Mouse (Mus musculus): ENCODE data around the gene Henmt1.

Henmt1 gene

DNA sequence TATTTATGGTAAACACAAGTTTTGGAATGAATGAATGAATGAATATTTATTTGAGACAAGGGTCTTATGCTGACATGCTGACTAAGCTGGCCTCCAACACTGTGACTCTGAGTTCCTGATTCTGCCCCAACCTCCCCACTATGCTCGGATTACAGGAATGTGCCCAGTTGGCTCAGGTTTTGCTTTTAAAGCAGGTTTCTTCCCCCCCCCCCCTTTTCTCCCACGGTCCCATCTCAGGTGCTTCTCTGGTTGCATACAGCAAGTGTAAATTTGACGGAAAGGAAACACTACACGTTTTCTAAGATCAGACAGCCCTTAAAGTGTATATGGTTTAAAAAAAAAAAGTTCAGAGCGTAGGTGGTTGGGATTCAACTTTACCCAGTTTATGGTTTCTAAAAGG, at the start of gene Henmt1:
Gene Henmt1, plus strand, starts transcription at position 301 of the 400 bp plus-strand sequence.
- DNase-seq (ENCODE audit: low spot score in 2 of 2), result no peak

DNA sequence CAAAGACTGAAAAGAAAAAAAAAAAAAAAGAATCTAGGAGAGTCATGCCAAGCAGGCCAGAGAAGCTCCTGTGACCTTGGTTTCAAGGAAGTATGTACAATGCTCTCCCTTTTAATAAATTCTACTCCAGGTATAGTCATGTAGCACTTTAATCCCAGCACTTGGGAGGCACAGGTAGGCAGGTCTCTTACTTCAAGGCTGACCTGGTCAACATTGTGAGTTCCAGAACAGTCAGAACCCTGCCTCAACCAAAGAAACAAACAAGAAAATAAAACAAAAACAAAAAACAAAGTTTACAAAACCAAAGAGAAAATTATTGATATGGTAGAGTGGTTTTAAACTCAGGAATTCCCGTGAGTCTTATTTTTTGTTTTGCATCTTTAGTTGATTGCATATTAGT, 49.8 kb upstream of the Henmt1 start, which contains the start of gene Fndc7:
Gene Fndc7, minus strand, starts transcription at position 101 of the 400 bp plus-strand sequence.
- DNase-seq (ENCODE audit: low spot score in 2 of 2), result no peak

DNA sequence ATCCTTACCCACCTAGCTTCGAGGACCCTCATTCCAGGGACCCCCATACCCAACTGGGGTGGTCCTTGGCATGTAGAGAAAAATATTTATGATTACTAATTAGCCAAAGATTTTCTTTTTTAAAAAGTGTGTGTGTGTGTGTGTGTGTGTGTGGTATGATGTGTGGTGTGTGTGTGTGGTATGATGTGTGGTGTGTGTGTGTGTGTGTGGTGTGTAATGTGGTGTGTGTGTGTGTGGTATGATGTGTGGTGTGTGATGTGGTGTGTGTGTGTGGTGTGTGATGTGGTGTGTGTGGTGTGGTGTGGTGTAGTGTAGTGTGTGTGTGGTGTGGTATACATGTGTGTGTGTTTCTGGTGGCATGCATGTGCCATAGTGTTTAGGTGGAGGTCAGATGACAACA, 47.6 kb upstream of the Henmt1 start:
- DNase-seq (ENCODE audit: low spot score in 2 of 2), result no peak

DNA sequence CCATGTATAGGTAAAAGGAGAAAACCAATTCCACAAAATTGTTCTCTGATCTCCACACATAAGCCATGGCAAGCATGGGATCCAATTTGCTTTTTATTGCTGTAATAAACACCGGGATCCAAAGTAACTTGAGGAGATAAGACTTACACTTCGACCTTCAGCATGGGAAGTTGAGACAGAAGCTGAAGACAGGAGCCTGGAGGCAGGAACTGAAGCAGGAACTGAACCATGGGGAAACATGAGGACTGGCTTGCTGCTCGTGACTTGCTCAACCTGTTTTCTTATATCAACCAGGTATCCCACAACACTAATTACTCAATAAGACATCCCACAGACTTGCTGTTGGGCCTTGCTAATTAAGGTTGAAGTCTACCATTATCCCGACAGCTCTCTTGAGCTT, 46.8 kb upstream of the Henmt1 start:
- no peak for DNase-seq (ENCODE audit: low spot score in 2 of 2)

DNA sequence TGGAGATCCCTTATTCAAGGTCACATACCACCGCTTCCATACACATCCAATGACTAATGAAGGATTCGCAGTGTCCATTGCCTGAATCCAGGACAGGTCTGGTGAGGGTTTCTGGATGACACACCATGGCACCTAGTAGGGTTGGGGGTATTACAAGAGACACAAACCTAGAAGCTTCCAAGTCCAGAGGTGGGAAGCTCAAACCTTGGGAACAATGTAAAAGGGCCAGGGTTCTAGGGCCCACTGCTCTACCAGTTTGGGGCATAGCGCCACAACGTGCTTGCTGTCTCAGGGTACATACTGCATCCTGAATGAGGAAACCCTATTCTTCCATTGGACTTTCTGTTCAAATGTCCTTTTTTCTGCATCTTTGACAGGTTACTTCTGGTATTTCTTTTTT, 41.0 kb upstream of the Henmt1 start:
- no peak for DNase-seq (ENCODE audit: low spot score in 2 of 2)

DNA sequence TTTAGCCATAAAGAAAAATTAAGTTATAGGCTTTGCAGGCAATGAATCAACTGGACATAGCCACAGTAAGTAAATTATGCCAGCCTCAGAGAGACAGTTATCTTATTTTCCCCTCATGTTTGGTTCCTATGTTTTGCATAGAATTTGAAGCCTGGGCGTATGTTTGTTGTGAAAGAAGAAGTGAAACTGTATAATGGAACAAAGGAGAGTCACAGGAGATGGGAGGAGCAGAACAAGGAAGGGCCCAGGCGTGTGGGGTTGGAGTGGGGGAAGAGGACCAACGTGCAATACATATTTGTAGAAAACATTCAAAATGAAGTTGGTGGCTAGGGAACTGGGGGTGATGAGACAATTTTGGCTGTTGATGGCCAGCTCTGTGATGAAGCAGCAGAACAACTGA, 39.5 kb upstream of the Henmt1 start:
- DNase-seq (ENCODE audit: low spot score in 2 of 2), result no peak

DNA sequence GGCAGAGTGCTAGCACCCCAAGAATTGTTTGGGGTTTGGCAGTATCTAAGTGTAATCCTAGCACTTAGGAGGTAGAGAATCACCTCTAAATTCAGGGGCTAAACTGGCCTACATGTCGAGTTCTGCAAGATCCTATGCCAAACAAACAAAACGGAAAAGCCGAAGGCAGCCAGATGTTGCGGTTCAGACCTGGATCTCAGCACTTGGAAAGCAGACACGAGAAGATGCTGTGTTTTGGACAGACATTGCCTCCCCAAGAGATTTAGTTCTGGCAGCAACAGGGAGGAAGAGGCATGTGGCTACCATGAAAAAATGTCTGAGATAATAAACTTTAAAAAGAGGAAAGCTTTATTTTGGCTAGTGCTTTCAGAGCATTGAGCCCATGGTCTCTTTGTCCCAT, 39.0 kb upstream of the Henmt1 start:
- no peak for DNase-seq (ENCODE audit: low spot score in 2 of 2)

DNA sequence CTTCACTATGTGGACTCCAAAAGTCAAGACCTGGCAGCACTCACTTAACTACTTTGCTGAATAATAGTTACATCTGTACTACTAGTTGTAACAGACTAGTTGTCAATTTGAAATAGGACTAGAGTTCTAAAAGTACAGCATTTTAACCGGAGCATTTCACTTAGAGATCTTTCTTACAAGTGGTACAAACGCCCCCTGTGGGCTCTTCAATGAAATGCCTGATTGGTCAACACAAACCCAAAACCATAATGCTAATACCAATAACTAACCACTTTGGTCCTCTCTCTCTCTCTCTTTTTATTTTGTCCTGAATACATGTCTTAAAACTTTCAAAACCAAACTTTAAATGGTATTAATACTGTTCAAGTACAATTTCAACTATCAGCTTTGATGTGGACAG, 37.6 kb upstream of the Henmt1 start:
- no peak for DNase-seq (ENCODE audit: low spot score in 2 of 2)

DNA sequence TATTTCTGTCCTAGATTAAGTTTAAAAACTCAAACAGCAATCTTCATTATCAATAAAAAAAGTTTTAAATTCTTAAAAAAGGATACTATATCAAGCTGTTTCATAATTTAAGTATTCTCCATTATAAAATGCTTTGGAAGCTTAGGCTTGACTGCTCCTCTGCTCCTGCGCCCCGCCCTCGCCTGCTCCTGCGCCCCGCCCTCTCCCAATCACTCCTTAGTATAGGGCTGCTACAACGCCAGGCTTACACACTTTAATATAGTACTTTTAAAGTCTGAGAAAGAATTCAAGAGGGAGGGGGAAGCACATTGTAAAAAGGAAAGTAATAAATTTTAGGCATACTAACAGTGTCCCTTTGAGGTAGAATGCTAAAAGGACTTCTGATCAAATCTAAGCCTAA, 36.7 kb upstream of the Henmt1 start:
- DNase-seq (ENCODE audit: low spot score in 2 of 2), result no peak

DNA sequence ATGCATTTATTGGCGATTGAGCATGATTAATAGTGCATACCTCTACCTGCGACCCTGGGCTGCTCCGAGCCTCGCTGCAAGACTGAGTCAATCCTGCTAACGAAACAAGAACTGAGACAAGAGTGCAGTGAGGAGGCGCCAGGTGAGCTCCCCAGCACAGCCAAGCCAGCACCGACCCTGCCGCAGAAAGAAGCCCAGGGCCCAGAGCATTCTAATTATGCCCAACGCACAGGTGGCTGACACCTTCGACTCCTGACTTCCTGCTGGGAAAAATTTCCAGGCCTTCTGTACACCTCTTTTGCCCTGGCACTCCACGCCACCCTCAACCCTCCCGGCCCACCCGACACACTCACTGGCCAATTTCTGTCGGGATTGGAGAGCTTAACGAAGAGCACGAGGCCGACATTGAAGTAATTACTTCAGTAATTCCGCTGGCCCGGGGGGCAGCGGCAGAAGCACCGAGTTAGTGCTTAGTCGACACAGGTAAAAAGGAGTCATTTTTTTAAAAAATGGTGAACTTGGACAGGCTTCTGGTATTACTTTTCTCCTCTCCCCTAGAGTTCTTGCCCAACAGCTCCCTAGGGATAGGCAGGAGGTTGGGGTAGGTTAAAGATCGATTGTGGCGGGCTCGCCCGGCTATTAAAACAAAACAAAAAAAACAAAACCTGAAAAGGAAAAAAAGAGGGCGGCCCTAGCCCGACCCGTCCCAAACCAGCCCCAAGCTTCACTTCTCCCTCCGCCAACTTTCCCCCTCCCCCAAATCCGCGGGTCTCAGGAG, 29.2 kb upstream of the Henmt1 start:
- DNase-seq (ENCODE audit: low spot score in 2 of 2), result no peak

DNA sequence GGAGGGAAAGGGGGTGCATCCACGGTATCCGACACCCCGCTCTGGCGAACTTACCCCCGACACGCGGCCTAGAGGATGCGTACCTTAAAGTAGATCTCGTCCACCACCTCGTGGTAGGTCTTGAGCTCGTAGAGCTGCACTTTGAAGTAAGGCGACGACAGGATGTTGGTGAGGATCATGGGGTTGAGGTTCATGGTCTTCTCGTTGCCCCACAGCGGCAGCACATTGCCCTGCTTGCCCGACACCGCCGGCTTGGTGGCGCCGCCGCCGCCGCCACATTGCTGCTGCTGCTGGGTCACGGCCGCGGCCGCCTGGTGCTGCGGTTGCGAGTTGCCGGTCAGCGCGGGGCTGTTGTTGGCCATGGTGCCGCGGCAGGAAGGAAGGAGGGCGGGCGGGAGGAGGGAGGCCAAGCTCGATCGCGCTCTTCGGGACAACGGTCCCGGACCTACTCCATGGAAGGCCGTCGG, 28.6 kb upstream of the Henmt1 start:
- peak; percentile 49 to 62 for DNase-seq (ENCODE audit: low spot score in 2 of 2)

DNA sequence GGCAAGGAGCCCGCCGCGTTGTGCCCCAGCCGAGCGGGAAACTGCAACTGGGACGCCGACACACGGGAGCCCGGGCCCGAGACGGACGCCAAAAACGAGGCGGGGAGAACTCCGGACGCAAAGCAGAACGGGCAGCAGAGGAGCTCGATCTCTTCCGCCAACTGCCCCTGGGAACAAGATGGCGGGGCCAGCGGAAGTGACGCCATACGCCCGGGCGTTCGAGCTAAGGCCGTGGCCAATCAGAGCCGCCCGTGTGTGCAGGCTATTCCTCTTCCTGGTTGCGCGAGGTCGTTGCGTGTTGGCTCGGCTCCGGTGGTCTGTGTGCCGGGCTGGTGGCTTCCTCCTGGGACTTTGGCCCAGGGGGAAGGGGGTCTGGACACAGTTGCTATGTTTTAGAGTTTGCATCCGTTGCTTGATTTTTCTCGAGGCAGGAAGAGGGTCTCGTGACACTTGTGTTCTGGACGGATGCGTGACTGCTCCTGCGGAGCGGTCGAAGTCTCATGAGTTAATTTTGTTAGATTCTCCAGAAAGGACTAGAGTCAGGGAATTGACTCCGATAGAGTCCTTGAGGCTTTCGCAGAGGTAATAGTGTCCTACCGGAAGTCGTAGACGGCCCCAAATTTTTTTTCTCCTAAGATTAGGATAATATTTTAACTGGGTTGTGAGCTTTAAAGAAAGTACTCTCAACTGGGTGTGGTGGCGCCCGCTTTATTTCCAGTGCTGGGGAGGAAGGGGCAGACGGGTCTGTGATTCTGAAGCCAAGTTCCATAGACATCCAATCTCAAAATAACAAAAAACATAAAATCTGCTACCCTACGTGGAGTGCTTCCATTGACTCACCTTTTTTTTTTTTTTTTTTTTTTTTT, 27.9 kb upstream of the Henmt1 start, which contains the start of gene Prpf38b:
Gene Prpf38b, minus strand, starts transcription at position 180 of the 866 bp plus-strand sequence.
- DNase-seq (ENCODE audit: low spot score in 2 of 2), result peak; percentile 91 to 94

DNA sequence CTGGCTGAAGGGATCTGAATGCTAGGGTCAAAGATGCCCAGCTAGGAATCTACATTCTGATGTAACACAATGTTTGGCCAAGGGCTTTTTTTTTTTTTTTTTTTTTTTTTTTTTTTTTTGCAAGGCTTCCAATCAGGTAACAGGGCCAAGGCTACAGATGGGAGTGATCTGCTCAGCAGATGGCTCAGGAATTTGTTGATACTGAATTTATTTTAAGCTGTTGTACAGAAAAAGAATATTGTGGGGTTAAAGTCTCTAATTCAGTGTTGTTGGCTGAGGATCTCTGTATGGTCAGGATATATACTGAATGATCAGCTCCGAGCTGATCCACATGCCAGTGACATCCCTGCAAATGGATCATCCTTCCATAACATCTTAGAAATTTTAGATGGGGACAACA, 23.7 kb upstream of the Henmt1 start:
- DNase-seq (ENCODE audit: low spot score in 2 of 2), result no peak

DNA sequence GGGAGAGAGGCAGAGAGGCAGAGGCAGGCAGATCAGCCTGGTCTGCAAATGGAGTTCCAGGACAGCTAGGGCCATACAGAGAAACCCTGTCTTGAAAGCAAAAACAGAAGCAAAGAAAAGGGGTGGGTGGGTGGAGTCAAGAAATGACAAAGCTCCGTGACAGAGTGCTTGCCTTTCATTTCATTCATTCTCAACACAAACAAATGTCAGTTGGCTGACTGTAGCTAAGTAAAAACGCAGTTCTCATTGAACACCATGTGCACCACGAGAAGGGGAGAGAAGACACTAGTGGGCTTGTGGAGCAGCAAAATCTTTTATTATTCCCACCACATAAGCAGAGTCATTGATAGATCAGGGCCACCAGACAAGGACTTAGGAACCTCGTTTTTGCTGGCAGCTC, 22.8 kb upstream of the Henmt1 start:
- DNase-seq (ENCODE audit: low spot score in 2 of 2), result no peak

DNA sequence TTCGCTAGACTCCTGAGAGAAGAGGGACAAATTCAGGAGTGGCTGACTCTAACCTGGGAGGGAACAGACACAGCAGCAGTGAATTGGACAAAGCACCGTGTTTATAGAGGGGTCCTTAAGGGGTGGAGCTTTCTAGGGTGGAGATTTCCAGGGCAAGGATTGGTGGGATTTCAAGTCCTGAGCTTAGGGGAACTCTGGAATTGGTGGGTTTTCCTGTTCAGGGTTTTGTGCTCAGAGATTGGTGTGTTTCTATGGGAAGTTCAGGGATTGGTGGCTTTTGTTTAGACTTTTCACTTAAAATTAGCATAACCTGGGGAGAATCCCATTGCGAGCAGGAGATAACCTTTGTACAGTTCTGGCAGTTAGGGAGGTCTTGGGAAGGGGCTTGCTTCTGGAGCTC, 21.7 kb upstream of the Henmt1 start:
- DNase-seq (ENCODE audit: low spot score in 2 of 2), result no peak

DNA sequence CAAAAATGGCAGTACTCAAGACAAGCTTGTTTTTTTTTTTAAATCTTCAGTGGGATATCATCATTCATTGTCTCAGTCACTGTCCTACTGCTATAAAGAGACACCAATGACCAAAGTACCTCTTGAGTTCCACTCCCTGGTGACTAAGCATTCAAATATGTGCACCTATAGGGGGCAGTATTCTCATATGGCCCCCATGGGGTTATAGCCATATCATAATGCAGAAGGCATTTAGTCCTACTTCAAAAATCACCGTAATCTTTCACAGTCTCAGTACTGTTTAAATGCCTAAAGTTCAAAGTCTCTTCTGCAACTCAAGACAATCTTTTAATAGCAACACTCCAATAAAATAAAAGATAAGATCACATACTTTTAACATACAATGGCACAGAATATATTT, 20.8 kb upstream of the Henmt1 start:
- DNase-seq (ENCODE audit: low spot score in 2 of 2), result no peak

DNA sequence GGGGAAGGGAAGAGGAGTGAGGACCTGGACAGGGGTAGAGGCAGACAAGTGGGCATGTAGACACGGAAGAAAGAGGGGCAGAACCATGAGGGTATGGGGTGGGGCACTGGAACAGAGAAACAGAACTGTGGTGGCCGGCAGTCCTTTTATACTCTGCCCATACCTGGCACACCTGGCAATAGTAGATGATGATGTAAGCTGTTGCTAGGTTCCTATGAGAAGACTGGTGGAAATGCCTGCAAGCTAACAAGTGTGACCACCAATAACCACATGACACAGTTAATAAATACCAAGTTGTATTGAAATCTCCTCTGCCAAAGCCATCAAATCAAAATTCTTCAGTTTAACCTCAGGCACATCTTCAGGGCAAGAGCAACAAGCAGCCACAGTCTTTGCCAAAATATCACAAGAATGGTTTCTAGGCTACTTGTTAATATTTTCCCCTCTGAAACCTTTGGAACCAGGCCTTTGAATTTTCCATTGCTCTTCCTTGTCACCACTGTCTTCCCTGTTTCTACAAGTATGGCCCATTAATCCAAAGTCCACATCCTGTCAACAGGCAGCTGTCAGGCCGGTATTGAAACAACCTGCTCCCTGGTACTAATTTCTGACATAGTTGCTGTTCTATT, 19.1 kb upstream of the Henmt1 start:
- DNase-seq (ENCODE audit: low spot score in 2 of 2), result no peak

DNA sequence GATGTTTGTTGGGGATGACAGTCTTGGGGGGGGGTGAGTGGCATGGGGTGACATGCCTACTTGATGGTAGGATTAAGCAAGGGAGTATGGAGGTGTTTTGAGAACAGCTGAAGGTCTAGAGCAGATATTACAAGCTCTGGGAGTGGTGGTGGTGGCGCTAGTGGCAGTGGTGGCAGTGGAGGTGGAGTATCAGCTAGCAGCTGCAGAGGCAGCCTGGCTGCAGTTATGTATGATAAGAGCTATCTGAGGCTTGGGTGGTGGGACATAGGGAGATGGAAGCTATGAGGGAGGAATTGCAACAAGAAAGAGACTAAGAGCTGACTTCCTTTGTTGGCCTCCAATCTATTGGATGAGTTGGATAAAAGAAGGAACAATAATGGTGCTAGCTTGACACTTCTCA, 17.9 kb upstream of the Henmt1 start:
- no peak for DNase-seq (ENCODE audit: low spot score in 2 of 2)

DNA sequence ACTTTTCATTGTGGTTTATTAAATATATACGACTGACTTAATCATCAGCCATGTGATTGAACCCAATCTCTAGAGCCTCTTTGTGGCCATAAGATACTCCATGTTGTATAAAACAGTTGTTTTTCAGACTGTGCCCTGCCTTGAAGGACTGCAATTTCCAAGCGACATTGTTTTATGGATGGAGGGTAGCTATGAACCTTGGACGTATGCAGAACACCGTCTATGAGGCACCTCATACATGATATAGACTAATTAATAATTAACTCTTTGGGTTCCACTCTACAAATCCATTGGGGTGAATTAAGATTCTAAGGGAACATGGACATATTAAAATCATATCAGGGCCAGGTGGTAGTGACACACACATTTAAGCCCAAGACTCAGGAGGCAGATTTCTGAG, 14.0 kb upstream of the Henmt1 start:
- DNase-seq (ENCODE audit: low spot score in 2 of 2), result no peak

DNA sequence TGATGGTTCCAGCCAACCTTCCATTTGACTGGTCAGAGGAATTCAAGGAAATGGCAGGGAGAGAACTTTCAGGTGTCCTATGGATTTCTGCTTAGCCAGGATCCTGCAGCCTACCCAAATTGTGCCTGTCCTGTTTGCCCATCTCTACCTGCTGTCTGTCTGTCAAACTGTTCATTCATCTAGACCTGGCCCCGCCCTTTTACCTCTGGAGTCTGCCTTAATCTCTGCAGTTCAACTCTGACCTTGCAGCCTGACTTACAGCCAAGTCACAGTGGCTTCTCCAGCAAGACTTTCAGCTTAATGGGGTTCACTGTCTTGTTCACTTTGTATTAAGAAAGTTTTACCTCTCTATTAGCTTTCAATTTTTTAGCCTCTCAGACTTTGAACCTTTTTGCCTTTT, 13.4 kb upstream of the Henmt1 start:
- DNase-seq (ENCODE audit: low spot score in 2 of 2), result no peak

DNA sequence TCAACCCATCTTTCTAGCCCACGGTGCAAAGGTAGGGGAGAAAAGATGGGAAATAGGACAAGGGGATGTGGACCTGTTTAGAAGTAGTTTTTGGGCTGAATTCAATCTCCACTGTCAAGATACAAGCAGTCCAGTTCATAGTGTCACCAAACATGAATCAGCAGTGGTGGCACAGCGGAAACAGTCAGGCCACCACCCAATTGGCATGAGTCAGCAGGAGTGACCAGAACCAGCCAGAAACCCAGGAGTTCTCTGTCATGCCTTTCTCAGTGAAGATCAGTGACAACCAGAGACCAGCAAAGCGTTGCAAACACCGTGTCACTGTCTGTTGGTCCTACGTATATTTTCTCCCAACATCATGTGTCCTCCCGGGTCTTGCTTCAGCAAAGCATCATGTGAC, 6.1 kb upstream of the Henmt1 start:
- DNase-seq (ENCODE audit: low spot score in 2 of 2), result no peak

DNA sequence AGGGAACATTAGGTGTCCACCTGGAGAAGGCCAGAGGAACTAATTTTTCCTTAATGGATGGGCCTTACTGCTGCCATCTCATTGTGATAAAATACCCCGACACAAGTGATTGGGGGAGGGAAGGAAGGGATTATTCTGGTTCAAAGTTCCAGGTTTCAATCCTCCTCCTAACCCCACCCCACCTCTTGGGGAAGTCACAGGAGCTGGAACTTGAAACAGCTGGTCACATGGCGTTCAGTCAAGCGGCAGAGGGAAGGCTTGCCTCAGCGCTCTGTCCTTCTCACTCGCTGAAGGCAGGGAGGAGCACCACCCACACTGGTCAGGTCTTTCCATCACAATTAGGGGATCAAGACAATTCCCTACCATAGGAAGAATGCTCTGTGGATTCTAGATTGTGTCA, 982 bp upstream of the Henmt1 start:
- no peak for DNase-seq (ENCODE audit: low spot score in 2 of 2)

All from frontal cortex, postnatal 14 days (tissue).